Mouse (Mus musculus): ENCODE measurements around the gene Kif16b.

DNA sequence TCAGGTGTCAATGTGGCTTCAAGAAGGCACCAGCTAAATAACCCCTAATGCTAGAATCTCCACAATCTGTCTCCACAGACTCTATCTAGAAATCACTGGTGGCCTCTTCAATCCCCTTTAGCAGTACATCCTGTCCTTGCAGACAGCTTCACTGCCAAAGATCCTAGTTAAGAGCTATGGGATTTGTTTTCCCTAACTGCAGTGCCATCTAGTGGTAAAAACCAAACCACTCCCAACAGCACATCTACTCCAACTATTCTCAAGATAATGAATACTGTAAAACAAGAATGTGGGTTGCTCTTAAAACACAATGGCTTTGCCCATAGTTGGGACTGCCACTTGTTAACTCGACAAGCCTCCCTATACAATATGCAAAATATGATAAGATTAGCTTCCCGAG is 88.3 kb downstream of the Kif16b start:
- TF ChIP-seq CTCF (IDR thresholded peaks at IDR 0.05; ENCODE audit: low read depth) (peak; percentile 80), EP300 (IDR thresholded peaks at IDR 0.05; ENCODE audit: low read depth) (no peak)
